Mouse (Mus musculus) CH12.LX (cell line): ENCODE measurements around the gene Cyp26a1. TPM values are rescaled to one million over a fixed set of nuclear protein-coding genes. Genes with fewer than 3 reads are reported as not detected.

Source experiments
- DNase-seq: peaks from one replicate; pipeline ENCODE4 v3.0.0-alpha.2; 2013; ENCODE audit errors: extremely low read depth
- H3K27ac ChIP-seq: 2 replicates; pipeline ENCODE4 v1.5.1; 2012; ENCODE audit warnings: low read depth, mild to moderate bottlenecking, control low read depth, moderate library complexity; ENCODE audit not compliant: insufficient read depth
- H3K27me3 ChIP-seq: replicated peaks from 2 replicates; pipeline ENCODE3; 2012; ENCODE audit warnings: inconsistent platforms
- H3K36me3 ChIP-seq, 2 experiments: replicated peaks in 1 of 2; 2 replicates each; pipeline versions ENCODE3 to v1.6.1; 2012; ENCODE audit warnings: inconsistent platforms in 1 of 2, low read length in 1 of 2, mild to moderate bottlenecking in 1 of 2, mixed read lengths in 1 of 2, moderate library complexity in 1 of 2; ENCODE audit not compliant: control insufficient read depth in 1 of 2, insufficient read depth in 1 of 2
- H3K4me1 ChIP-seq, 2 experiments: 2 replicates each; pipeline ENCODE4 v1.6.1; 2012; ENCODE audit warnings: inconsistent platforms in 1 of 2, moderate library complexity in 1 of 2; ENCODE audit not compliant: insufficient read depth in 2 of 2, control insufficient read depth in 1 of 2
- H3K4me2 ChIP-seq: 2 replicates; pipeline ENCODE4 v1.6.1; 2012; ENCODE audit warnings: low read depth, mild to moderate bottlenecking, control low read depth; ENCODE audit not compliant: poor library complexity, insufficient read depth, severe bottlenecking
- H3K4me3 ChIP-seq, 3 experiments: fragments of 150-350 bp in 1 of 3; sonication (generic) in 1 of 3; replicated peaks in 1 of 3; 2 replicates each; pipeline versions ENCODE3 to v1.5.1; 2011 to 2012; ENCODE audit warnings: low read depth in 2 of 3, low read length in 2 of 3, mild to moderate bottlenecking in 2 of 3, moderate library complexity in 2 of 3, control low read depth in 1 of 3, improper control_type of control experiment in 1 of 3, inconsistent platforms in 1 of 3, mixed read lengths in 1 of 3; ENCODE audit not compliant: poor library complexity in 1 of 3
- H3K79me2 ChIP-seq: replicated peaks from 2 replicates; pipeline ENCODE4 v1.6.1; 2012; ENCODE audit warnings: mild to moderate bottlenecking, moderate library complexity; ENCODE audit not compliant: control insufficient read depth, poor library complexity, insufficient read depth, severe bottlenecking; ENCODE audit errors: extremely low read depth
- H3K9ac ChIP-seq: 2 replicates; pipeline ENCODE4 v1.6.1; 2012; ENCODE audit warnings: low read depth, mild to moderate bottlenecking, control low read depth, moderate library complexity; ENCODE audit not compliant: insufficient read depth
- H3K9me3 ChIP-seq: replicated peaks from 2 replicates; pipeline ENCODE3; 2012; ENCODE audit warnings: low read length, inconsistent platforms, mixed read lengths
- BHLHE40 ChIP-seq: IDR thresholded peaks from 2 replicates; pipeline ENCODE4 v1.6.1; 2011; ENCODE audit warnings: mild to moderate bottlenecking, low read depth, low read length, improper control_type of control experiment
- CHD1 ChIP-seq: IDR thresholded peaks from 2 replicates; pipeline ENCODE4 v1.6.1; 2012; ENCODE audit warnings: low read depth, low read length, improper control_type of control experiment, inconsistent platforms
- CHD2 ChIP-seq: IDR thresholded peaks from 2 replicates; pipeline ENCODE4 v1.6.1; 2011; ENCODE audit warnings: low read length, improper control_type of control experiment
- CTCF ChIP-seq, 2 experiments: IDR thresholded peaks in 1 of 2; conservative IDR thresholded peaks in 1 of 2; 2 replicates each; pipeline ENCODE4 v1.5.1; 2011 to 2012; ENCODE audit warnings: low read depth in 2 of 2, low read length in 2 of 2, improper control_type of control experiment in 1 of 2, inconsistent platforms in 1 of 2, mild to moderate bottlenecking in 1 of 2, moderate library complexity in 1 of 2
- ELF1 ChIP-seq: IDR thresholded peaks from 2 replicates; pipeline ENCODE4 v1.6.1; 2014; ENCODE audit warnings: low read depth, mild to moderate bottlenecking, inconsistent platforms, low read length, improper control_type of control experiment
- EP300 ChIP-seq: IDR thresholded peaks from 2 replicates; pipeline ENCODE4 v1.6.1; 2011; ENCODE audit warnings: low read length, improper control_type of control experiment
- ETS1 ChIP-seq: conservative IDR thresholded peaks from 2 replicates; pipeline ENCODE4 v1.6.1; 2012; ENCODE audit warnings: low read depth, mild to moderate bottlenecking, inconsistent platforms, low read length, improper control_type of control experiment, moderate library complexity
- HCFC1 ChIP-seq: IDR thresholded peaks from 2 replicates; pipeline ENCODE4 v1.6.1; 2012; ENCODE audit warnings: low read depth, mild to moderate bottlenecking, inconsistent platforms, low read length, improper control_type of control experiment
- IRF4 ChIP-seq: IDR thresholded peaks from 2 replicates; pipeline ENCODE4 v1.6.1; 2014; ENCODE audit warnings: low read depth, mild to moderate bottlenecking, inconsistent platforms, low read length, improper control_type of control experiment
- JUN ChIP-seq: IDR thresholded peaks from 2 replicates; pipeline ENCODE4 v1.6.1; 2011; ENCODE audit warnings: low read depth, mild to moderate bottlenecking, low read length, improper control_type of control experiment, moderate library complexity; ENCODE audit not compliant: insufficient read depth
- KAT2A ChIP-seq: IDR thresholded peaks from 2 replicates; pipeline ENCODE4 v1.6.1; 2012; ENCODE audit warnings: low read length, improper control_type of control experiment, inconsistent platforms; ENCODE audit not compliant: insufficient replicate concordance
- MAFK ChIP-seq: IDR thresholded peaks from 2 replicates; pipeline ENCODE4 v1.6.1; 2011; ENCODE audit warnings: low read length, improper control_type of control experiment; ENCODE audit not compliant: insufficient replicate concordance
- MAX ChIP-seq: IDR thresholded peaks from 2 replicates; pipeline ENCODE4 v1.6.1; 2011; ENCODE audit warnings: low read length, improper control_type of control experiment
- MEF2A ChIP-seq: IDR thresholded peaks from 2 replicates; pipeline ENCODE4 v1.6.1; 2014; ENCODE audit warnings: low read depth, mild to moderate bottlenecking, inconsistent platforms, low read length, improper control_type of control experiment, borderline replicate concordance
- MXI1 ChIP-seq: IDR thresholded peaks from 2 replicates; pipeline ENCODE4 v1.6.1; 2011; ENCODE audit warnings: mild to moderate bottlenecking, low read depth, low read length, improper control_type of control experiment
- MYC ChIP-seq: IDR thresholded peaks from 2 replicates; pipeline ENCODE4 v1.6.1; 2011; ENCODE audit warnings: low read depth, mild to moderate bottlenecking, improper control_type of control experiment, low read length
- NELFE ChIP-seq: IDR thresholded peaks from 2 replicates; pipeline ENCODE4 v1.6.1; 2011; ENCODE audit warnings: low read depth, low read length, improper control_type of control experiment
- NRF1 ChIP-seq: IDR thresholded peaks from 2 replicates; pipeline ENCODE4 v1.6.1; 2014; ENCODE audit warnings: low read depth, mild to moderate bottlenecking, inconsistent platforms, low read length, improper control_type of control experiment, moderate library complexity
- POLR2A ChIP-seq: IDR thresholded peaks from 2 replicates; pipeline ENCODE4 v1.6.1; 2011; ENCODE audit warnings: low read depth, mild to moderate bottlenecking, improper control_type of control experiment, low read length
- POLR2AphosphoS2 ChIP-seq: IDR thresholded peaks from 2 replicates; pipeline ENCODE4 v1.6.1; 2011; ENCODE audit warnings: low read depth, low read length, improper control_type of control experiment
- RAD21 ChIP-seq: IDR thresholded peaks from 2 replicates; pipeline ENCODE4 v1.6.1; 2011; ENCODE audit warnings: low read depth, mild to moderate bottlenecking, low read length, improper control_type of control experiment, moderate library complexity
- RCOR1 ChIP-seq: conservative IDR thresholded peaks from 2 replicates; pipeline ENCODE4 v1.6.1; 2012; ENCODE audit warnings: low read depth, mild to moderate bottlenecking, inconsistent platforms, low read length, improper control_type of control experiment
- SIN3A ChIP-seq: IDR thresholded peaks from 2 replicates; pipeline ENCODE4 v1.6.1; 2012; ENCODE audit warnings: low read length, improper control_type of control experiment, inconsistent platforms
- SMC3 ChIP-seq: IDR thresholded peaks from 2 replicates; pipeline ENCODE4 v1.6.1; 2011; ENCODE audit warnings: low read depth, low read length, improper control_type of control experiment
- UBTF ChIP-seq: IDR thresholded peaks from 2 replicates; pipeline ENCODE4 v1.6.1; 2012; ENCODE audit warnings: low read depth, mild to moderate bottlenecking, inconsistent platforms, low read length, improper control_type of control experiment, moderate library complexity
- USF1 ChIP-seq: IDR thresholded peaks from 2 replicates; pipeline ENCODE4 v1.6.1; 2014; ENCODE audit warnings: low read depth, mild to moderate bottlenecking, inconsistent platforms, low read length, improper control_type of control experiment
- ZC3H11A ChIP-seq: IDR thresholded peaks from 2 replicates; pipeline ENCODE4 v1.6.1; 2012; ENCODE audit warnings: low read depth, mild to moderate bottlenecking, inconsistent platforms, low read length, improper control_type of control experiment
- ZKSCAN1 ChIP-seq: IDR thresholded peaks from 2 replicates; pipeline ENCODE4 v1.6.1; 2012; ENCODE audit warnings: low read depth, inconsistent platforms, low read length, improper control_type of control experiment, borderline replicate concordance
- ZNF384 ChIP-seq: IDR thresholded peaks from 2 replicates; pipeline ENCODE4 v1.6.1; 2012; ENCODE audit warnings: low read depth, low read length, improper control_type of control experiment, inconsistent platforms
- dilution Hi-C: fragments of 300-500 bp; cut with MboI; formaldehyde crosslinking; loops from 2 replicates; pipeline ENCODE4 v1.14.3; 2020; ENCODE audit warnings: low sequenced_read_pairs; ENCODE audit not compliant: extremely low pct_unique_long_range_greater_than_20kb, extremely low pct_ligation_motif_present
- in situ Hi-C: fragments of 300-500 bp; cut with MboI; formaldehyde crosslinking; loops from 3 replicates; pipeline ENCODE4 v1.14.3; 2019; ENCODE audit warnings: low sequenced_read_pairs, low pct_ligation_motif_present, low pct_unique_long_range_greater_than_20kb, mixed read lengths
- polyA plus RNA-seq: library from polyadenylated mRNA; unstranded; fragments of >175 nt; gene quantifications from 2 replicates; pipeline ENCODE4 v1.2.1, GENCODE M21; 2012; ENCODE audit warnings: low read depth; ENCODE audit not compliant: insufficient read length
- total RNA-seq, 2 experiments: library from RNA; depleted of rRNA; stranded (reverse); fragments of 300-350 nt in 1 of 2; fragments of >200 nt in 1 of 2; gene quantifications; 2 replicates each; pipeline ENCODE4 v1.2.3; 2012 to 2014

Cyp26a1 gene
- total and polyA plus RNA-seq, 3 experiments = 0.17 TPM; not detected in 2

DNA sequence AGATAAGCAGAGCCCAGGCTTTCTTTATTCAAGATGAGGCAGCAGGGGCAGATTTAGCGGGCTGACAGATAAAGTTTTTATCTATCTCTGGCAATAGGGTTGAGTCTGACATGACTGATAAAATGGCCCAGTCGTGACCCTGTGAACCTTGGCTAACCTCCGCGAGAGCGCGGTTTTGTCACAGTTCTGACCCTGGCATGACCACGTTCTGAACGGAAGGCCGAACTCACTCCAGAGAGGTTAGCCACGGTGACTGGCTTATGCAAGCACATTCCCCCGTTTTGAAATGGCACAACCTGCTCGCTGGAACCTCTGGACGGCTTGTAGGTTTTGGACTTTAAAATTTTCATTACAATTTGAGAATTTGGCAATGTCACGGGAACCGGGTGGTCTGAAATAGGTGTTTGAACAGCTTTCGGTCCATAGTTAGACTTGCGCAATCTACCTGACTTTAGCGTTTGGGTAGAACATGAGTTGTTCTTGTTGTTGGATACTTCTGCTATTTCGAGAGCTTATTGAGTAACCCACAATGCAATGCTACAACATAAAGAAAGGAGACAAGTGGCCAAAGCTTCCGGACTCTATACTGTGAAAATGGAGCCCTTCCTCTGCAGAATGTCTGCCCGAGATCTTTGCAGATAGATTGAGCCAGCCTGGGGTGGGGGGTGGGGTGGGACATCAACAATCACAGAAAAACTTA is 4.9 kb downstream of the Cyp26a1 start:
- Histone ChIP-seq H3K9ac (no peak overlapping the region), H3K27ac (no peak overlapping the region), H3K9me3 (peaks cover 15% of the 10 kb centered on the region), H3K4me1 (no peaks in the 10 kb centered on the region), H3K4me3 (no peak overlapping the region), H3K4me2 (no peak overlapping the region), H3K27me3 (no peaks in the 10 kb centered on the region), H3K79me2 (no peaks in the 10 kb centered on the region), H3K36me3 (peaks cover 0 to 2% of the 10 kb centered on the region in 2 experiments)
- in situ Hi-C loops = loop anchor here (25.0 kb wide), 1 partner anchor 135 kb away; no protein-coding TSS in a partner anchor
- dilution Hi-C loops = no loop called here
- DNase-seq = no peak
- no peak for TF ChIP-seq JUN
- no peak for TF ChIP-seq SIN3A
- no peak for TF ChIP-seq KAT2A
- TF ChIP-seq RAD21 = no peak
- no peak for TF ChIP-seq MXI1
- no peak for TF ChIP-seq MAFK
- TF ChIP-seq EP300 = no peak

DNA sequence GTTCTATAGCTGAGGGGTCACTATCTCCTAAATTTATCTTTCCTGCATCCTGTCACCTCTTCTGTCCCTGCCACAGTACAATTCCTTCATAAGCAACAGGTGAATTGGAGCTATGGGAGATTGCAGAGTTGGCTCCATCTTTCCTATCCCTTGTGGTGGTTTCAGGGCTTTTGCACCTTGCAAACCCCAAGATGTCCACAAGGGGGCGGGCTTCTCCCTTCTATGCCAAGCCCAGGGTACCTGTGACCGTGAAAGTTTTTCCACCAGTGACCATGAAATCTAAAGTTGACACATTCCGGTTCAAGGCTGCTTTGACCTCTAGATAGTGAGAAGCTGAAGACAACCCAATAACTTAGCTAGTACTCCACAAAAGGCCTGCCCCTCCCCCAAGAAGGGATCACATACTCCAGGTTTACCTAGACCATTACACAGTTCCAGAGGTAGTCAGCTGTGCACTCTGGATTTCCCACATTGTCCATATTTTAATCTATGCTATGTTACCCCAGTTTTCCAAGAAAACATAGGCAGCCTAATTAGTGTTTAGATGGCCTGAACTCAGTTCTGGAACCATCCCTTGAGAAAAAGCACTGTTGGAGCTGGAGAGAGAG is 6.4 kb downstream of the Cyp26a1 start:
- no peak overlapping the region; the same call in 1 of the 2 replicates for H3K4me2 ChIP-seq
- in situ Hi-C loops = loop anchor here (25.0 kb wide), 1 partner anchor 133 kb away; no protein-coding TSS in a partner anchor
- no peaks in the 10 kb centered on the region for H3K79me2 ChIP-seq
- dilution Hi-C loops = no loop called here
- H3K36me3 ChIP-seq = no peaks in the 10 kb centered on the region
- H3K27ac ChIP-seq = no peak overlapping the region
- no peaks in the 10 kb centered on the region for H3K27me3 ChIP-seq
- H3K9ac ChIP-seq = no peak overlapping the region
- H3K4me3 ChIP-seq = no peak overlapping the region
- TF ChIP-seq MAX (no peak), ZC3H11A (peak; percentile 65), NRF1 (no peak), CHD2 (0 out of 2 replicates have a peak, but pooled peaks have one; percentile 14), NELFE (no peak), SIN3A (no peak), ZKSCAN1 (no peak), HCFC1 (no peak), ELF1 (no peak), MYC (no peak), POLR2AphosphoS2 (no peak), BHLHE40 (no peak), SMC3 (peak; percentile 93), KAT2A (no peak), USF1 (no peak), MXI1 (no peak), MAFK (no peak), ZNF384 (no peak), MEF2A (no peak), POLR2A (no peak), ETS1 (no peak), RCOR1 (no peak), JUN (no peak), CTCF (conservative IDR thresholded peaks at IDR 0.05 in 1 of 2, IDR thresholded peaks at IDR 0.05 in 1 of 2; ENCODE audit: low read depth in 2 of 2, low read length in 2 of 2) (peak; percentile 84 to 94), CHD1 (no peak), UBTF (no peak), RAD21 (peak; percentile 87), IRF4 (no peak)
- no peaks in the 10 kb centered on the region for H3K4me1 ChIP-seq
- DNase-seq = peak; percentile 60
- peaks cover 1% of the 10 kb centered on the region for H3K9me3 ChIP-seq
